Mouse (Mus musculus) urinary bladder, postnatal 10 days (tissue): Measurements from ENCODE around the gene Ano10.
"Not testable (repeated sequence)": the region's sequence is repeated elsewhere in the genome, so short reads cannot be mapped to it uniquely, and the experiment has no call there.

Experiments
- DNase-seq: peaks from one replicate; pipeline ENCODE4 v3.0.0; 2022; ENCODE audit warnings: low spot score

The Ano10 gene

DNA sequence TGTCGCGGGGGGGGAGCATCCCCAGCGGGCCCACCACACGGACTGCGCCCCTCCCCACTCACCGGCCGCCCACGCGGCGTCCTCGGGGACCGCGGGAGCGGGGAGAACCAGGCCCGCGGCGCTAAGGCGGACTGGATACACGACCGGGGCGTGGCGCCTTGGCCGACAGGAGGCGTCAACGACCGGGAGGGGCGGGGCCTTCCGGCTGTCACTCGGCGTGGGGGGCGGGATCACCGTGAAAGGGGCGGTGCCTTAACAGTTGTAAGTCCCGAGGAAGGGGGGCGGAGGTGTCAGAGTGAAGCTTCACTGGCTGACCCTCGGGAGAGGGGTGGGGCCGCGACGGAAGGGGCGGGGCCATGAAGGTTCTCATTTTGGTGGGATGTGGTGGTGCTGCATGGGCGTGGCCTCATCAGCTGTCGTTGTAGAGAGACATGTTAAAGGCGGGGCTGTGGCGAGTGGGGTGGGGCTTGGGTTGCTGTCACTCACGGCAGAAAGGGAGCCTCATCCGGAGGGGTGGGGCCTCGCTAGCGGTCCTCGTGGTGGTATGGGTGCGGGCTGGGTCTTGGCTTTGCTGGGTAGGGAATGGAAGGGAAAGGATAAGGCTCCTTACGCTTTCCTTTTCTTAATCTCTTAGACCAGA, at the start of gene Ano10:
Ano10 (minus strand) TSS at position 182 of the 640 bp plus-strand sequence.
- peak; percentile 87 for DNase-seq

GRCm38 (mm10) chr9:122343399-122343798, 49.2 kb upstream of the Ano10 start:
- DNase-seq = no peak

GRCm38 (mm10) chr9:122339972-122340371, 45.7 kb upstream of the Ano10 start:
- no peak for DNase-seq

DNA sequence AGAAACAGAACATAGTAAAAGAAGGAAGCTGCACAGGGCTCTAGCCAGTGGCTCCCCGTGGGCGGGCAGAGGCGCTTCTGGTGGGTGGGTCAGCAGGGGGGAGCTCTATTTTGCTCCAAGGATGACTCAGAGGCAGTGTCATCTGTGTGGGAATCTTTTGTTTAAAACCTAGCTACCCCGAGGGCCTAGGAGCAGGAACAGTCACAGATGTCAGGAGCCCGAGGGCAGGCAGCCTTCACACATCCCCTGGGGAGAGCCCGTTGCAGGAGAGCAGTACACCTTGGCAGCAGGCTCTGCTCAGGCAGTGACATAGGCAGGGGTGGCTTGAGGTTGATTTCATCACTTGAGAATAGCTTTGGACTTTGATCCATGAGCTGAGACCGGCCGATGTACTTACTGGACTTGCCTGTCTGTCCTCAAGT, 43.3 kb upstream of the Ano10 start:
- no peak for DNase-seq

GRCm38 (mm10) chr9:122336677-122337076, 42.5 kb upstream of the Ano10 start:
- DNase-seq = no peak

DNA sequence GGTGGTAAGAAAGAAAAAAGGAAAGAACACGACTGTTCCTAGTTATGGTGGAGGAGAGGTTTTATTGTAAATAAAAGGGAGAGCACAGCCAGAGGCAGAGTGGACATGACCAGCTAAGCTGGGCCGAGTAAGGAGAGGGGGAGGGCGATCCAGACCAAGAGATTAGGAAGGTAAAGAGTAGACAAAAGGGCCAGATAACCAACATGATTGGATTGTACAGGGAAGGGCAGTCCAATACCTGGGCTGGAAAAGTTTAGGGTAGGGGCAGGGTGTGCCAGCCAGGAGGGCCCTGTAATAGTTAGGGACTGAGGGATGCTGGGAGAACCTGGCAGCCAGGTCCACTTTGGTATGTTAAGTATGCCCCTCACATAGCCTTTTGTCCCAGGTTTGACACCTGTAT, 34.0 kb upstream of the Ano10 start:
- no peak for DNase-seq

DNA sequence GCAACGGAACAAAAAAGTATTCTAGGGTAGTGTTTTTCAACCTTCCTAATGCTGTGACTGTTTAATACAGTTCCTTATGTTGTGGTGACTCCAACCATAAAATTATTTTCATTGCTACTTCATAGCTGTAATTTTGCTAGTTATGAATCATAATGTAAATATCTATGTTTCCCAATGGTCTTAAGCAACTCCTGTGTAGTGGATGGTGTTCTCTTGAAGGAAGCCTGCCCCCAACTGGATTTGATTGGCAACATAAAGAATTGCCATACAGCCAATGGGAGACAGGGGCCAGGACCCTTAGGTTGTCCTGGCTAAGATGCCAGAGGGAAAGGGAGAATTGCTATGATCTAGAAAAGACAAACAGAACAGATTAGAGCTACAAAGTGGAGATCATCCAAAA, 31.8 kb upstream of the Ano10 start:
- DNase-seq = no peak

DNA sequence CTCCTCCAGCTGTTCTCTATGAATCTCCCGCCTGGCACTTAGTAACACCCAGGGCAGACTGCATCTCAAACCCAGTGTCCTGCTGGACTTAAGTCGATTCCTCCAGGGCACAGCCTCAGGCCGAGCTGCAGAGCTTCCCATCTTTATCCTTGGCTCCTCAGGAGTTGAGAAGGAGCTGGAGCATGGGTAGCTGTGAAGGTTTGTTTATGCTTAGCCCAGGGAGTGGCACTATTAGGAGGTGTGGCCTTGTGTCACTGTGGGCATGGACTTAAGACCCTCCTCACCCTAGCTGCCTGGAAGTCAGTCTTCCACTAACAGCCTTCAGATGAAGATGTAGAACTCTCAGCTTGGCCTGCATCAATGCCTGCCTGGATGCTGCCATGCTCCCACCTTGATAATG, 28.1 kb upstream of the Ano10 start:
- no peak for DNase-seq

DNA sequence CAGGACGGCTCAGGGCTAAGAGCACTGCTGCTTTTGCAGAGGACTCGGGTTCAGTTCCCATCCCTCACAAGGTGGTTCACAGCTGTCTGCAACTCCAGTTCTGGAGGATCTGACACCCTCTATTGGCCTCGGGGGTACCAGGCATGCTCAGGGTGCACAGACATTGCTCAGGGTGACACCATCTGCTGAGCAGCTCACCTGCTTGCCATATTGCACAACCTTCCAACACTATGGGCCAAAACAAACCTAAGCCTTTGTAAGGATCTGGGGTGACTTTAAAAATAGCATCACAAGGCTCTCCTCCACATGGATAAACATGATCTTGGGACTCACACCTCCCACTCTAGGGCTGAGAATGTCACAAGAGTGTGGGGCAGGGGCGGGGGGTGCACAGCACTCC, 26.4 kb upstream of the Ano10 start:
- DNase-seq = no peak

DNA sequence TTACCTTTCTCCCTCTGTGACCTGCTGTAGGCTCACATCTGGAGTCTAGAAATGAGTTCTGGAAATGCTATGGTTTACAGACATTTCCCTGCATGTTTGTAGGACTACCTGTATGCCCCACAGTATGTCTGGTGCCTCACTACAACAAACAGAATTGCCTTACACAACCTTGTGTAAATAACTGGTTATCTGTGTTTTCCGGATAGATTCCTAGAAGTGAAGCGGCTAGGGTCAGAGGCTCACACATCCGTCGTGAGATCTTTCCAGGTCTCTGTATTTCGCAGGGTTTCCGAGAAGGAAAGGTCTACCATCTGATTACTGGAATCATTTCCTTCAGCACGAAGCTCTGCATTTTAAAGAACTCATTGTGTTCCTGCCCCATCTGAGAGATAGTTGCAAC, 22.3 kb upstream of the Ano10 start:
- DNase-seq = no peak

DNA sequence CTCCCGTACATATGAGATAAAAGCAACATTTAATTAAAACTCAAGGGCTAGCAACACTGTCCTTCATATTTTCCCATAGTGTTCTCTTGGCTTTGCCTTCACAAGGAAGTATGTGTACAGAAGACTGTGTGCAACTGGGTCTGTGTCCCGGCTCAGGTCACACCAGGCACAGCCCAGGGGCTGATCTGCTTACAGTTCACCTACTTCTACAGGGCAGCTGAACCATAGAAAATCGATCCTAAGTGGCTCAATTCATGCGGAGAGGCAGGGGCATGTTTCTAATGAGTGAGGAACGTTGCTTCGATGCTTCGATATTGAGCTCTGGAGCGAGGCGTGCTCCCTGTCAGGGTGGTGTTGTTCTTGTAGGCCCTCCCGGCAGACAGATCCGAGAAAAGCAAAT, 21.3 kb upstream of the Ano10 start:
- DNase-seq = no peak

GRCm38 (mm10) chr9:122314942-122315341, 20.7 kb upstream of the Ano10 start:
- no peak for DNase-seq

DNA sequence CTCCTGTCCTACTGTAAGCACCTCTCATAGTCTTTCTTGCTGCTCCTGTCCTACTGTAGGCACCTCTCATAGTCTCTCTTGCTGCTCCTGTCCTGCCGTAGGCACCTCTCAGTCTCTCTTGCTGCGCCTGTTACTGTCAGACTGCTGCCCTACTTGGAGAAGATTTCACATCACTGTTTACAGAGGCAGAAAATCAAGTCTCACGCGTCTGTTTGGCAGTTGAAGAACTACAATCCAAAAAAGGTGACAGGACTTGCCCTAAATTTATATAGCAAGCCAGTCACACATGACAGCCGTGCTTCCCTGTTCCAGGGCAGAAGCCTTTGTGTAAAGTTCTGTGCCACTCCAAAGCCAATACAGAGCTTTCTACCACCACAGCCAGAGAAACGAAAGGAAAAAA, 20.2 kb upstream of the Ano10 start:
- DNase-seq = no peak

GRCm38 (mm10) chr9:122313128-122313527, 18.9 kb upstream of the Ano10 start:
- not testable (repeated sequence) for DNase-seq

- DNase-seq = no peak
Observed at GRCm38 (mm10) chr9:122312296-122312990, 18.2 kb upstream of the Ano10 start.

DNA sequence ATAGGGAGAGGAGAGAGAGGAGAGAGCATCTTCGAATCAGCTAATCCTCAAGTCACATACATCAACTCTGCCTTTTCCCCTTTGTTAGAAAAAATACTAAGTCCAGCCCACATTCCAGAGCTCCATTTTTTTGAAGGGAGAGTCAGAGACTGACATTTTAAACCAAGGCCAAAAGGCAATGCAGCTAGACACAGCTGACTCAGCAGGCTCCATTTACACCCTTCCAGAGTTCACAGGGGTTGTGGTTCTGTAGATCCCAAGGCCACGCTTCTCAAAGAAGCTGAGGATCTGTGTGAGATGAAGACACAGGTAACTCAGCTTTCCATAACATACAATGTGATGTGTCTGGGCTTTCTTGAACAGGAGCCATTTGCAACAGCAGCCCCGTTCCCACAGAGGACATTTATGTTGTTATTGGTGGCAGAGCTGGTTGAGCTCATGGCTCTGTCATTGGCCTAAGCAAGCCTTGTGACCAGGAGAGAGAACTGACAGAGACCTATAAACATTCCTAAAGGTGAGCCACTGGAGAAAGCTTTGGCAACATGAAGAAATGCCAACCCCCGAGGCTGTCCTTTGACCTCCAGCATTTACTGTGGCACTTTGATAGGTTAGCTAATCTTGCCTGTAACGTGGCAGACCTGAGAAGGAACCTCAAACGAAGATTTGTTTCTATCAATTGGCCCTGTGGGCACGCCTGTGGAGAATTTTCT, 17.0 kb upstream of the Ano10 start:
- DNase-seq = no peak

GRCm38 (mm10) chr9:122310613-122311049, 16.4 kb upstream of the Ano10 start:
- peak; percentile 40 for DNase-seq

GRCm38 (mm10) chr9:122309013-122309980, 15.1 kb upstream of the Ano10 start:
- no peak for DNase-seq

GRCm38 (mm10) chr9:122305302-122305701, 11.1 kb upstream of the Ano10 start:
- no peak for DNase-seq

GRCm38 (mm10) chr9:122296169-122296568, 1.9 kb upstream of the Ano10 start:
- DNase-seq = no peak

DNA sequence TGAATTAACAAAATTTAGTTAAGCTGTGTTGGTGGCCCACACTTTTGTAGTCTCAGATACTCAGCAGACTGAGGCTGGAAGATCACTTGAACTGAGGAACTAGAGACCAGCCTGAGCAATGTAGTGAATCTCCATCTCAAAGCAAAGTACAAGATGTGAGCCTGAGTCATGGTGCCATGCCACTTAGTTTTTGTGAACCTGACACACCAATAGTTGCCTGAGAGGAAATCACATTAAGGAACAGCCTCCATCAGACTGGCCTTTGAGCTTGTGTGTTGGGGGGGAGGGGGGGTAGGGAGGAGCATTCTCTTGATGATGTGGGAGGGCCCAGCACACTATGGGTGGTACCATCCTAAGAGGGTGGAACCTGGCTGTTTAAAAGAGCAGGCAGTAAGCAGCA, 1.2 kb upstream of the Ano10 start:
- DNase-seq = no peak

DNA sequence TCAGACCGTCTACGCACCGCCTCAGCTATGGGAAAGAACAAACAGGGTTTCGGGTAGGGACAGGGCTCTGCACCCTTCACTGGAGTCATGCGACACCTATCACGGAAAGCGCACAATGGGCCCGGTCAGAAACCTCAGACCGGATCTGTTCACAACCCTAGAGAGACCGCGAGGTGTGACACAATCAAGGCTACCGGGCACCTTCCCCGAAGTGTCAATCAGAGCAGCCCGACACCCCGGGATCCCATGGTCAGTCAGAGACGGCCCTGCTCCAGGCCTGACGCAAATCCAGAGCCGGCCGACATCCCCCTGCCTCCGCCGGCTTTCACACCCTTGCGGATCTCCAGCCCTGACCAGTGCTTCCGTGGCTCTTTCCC, 370 bp downstream of the Ano10 start:
- peak; percentile 15 for DNase-seq
